Mouse (Mus musculus): ENCODE data around the gene Prmt2. TPM values are rescaled to one million over a fixed set of nuclear protein-coding genes. Genes with fewer than 3 reads are reported as not detected.

Prmt2 gene
- polyA plus RNA-seq, 1 experiment from 2014 or later, result 60.4 TPM

DNA sequence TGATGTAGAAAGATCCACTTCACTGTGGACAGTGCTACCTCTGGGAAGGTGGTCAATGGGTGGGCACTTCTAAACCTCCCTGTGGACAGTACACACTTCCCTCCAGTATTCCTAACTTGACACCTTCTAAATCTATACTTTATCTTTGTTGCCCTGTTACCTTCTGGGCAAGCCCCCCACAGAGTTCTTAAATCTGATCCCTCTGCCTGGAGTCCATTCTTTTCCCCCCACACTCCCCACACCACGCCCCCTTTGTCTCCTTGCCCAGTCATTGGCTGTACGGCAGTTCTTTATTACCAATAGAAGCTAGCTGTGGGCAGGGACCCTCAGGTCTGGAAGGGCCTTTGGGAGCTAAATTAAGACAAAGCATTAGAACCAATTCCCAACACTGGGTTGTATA is 7.4 kb upstream of the Prmt2 start:
- Histone ChIP-seq H3K9me3 (replicated peaks; ENCODE audit: control insufficient read depth, low read length) (no peaks in the 10 kb centered on the region), H3K9ac (ENCODE audit: low read length) (no peak overlapping the region), H3K27me3 (ENCODE audit: control insufficient read depth, insufficient read depth, low read length) (no peaks in the 10 kb centered on the region), H3K4me1 (ENCODE audit: control insufficient read depth, insufficient read depth, low read length) (no peaks in the 10 kb centered on the region), H3K27ac (ENCODE audit: low read length) (no peak overlapping the region), H3K36me3 (ENCODE audit: control insufficient read depth, insufficient read depth) (no peaks in the 10 kb centered on the region), H3K4me2 (ENCODE audit: low read depth, low read length) (no peak overlapping the region), H3K4me3 (ENCODE audit: low read length) (no peak overlapping the region)
- WGBS, result 71% methylated on average over 2 of the region's 2 CpGs
- ATAC-seq (replicated peaks; ENCODE audit: extremely low read depth, insufficient read depth, low FRiP score), result no peak

DNA sequence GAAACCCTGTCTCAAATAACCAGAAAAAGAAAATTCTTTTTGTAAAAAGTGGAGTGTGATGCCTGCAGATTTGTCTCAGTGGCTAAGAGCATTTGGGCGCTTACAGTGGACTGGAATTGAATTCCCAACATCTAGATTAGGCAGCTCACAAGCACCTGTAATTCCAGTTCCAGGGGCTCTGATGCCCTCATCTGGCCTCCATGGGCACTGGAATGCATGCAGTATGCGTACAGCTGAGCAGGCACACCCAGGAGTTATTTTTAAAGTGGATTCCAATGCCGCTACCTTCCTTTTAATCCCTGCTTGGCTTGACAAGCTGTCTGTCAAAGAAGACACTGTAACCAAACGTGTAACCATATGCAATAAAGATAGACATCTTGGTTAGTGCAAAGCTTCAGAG is 1.7 kb upstream of the Prmt2 start:
- Histone ChIP-seq H3K4me2 (ENCODE audit: low read depth, low read length) (no peak overlapping the region), H3K27ac (ENCODE audit: low read length) (no peak overlapping the region), H3K4me1 (ENCODE audit: control insufficient read depth, insufficient read depth, low read length) (peaks cover 17% of the 10 kb centered on the region), H3K9ac (ENCODE audit: low read length) (no peak overlapping the region), H3K36me3 (ENCODE audit: control insufficient read depth, insufficient read depth) (no peaks in the 10 kb centered on the region), H3K27me3 (ENCODE audit: control insufficient read depth, insufficient read depth, low read length) (no peaks in the 10 kb centered on the region), H3K4me3 (ENCODE audit: low read length) (no peak overlapping the region), H3K9me3 (replicated peaks; ENCODE audit: control insufficient read depth, low read length) (no peaks in the 10 kb centered on the region)
- 41% methylated on average over 4 of the region's 4 CpGs for WGBS
- ATAC-seq (replicated peaks; ENCODE audit: extremely low read depth, insufficient read depth, low FRiP score), result no peak

DNA sequence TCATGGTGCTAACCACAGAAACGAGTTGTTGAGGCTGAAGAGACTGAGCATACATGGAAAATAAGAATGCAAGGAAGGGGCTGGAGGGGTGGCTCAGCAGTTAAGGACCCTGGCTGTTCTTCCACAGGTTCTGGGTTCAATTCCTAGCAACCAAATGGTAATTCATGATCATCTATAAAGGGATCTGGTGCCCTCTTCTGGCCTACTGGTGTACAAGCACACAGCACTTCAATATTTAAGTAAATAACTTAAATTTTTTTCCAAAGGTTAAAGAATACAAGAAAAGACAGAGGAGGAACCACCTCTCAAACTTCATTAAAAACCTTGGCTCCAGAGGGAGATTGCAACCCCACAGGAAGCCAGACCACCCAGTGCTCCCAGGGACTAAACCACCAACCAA is 8.0 kb downstream of the Prmt2 start:
- 62% methylated on average over 1 of the region's 1 CpGs for WGBS
- no peaks in the 10 kb centered on the region for H3K9me3 ChIP-seq (replicated peaks; ENCODE audit: control insufficient read depth, low read length)
- no peak for ATAC-seq (replicated peaks; ENCODE audit: extremely low read depth, insufficient read depth, low FRiP score)
- H3K36me3 ChIP-seq (ENCODE audit: control insufficient read depth, insufficient read depth), result peaks cover 8% of the 10 kb centered on the region; the same call in 1 of the 2 replicates
- H3K4me3 ChIP-seq (ENCODE audit: low read length), result no peak overlapping the region
- H3K4me1 ChIP-seq (ENCODE audit: control insufficient read depth, insufficient read depth, low read length), result no peaks in the 10 kb centered on the region
- H3K4me2 ChIP-seq (ENCODE audit: low read depth, low read length), result no peak overlapping the region
- no peaks in the 10 kb centered on the region for H3K27me3 ChIP-seq (ENCODE audit: control insufficient read depth, insufficient read depth, low read length)
- no peak overlapping the region for H3K9ac ChIP-seq (ENCODE audit: low read length)
- H3K27ac ChIP-seq (ENCODE audit: low read length), result no peak overlapping the region

DNA sequence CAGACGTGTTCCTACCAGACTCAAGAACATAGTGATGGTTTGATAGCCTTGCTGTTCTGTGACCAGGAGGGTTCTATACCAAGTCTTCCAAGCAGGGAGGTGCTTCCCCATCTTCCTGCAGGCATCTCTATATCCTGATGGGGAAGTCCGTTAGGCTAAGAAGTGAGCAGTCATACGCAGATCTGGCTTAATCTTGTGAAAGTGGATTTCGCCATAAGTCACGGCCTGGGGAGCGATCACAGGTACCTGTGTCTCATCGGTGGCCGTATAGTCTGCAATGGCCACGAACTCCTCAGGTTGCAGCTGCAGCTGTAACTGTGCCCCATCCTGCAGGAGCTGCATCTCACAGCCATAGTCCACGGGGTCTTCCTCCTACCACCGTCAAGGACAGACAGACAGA is 11.7 kb downstream of the Prmt2 start:
- 93% methylated on average over 11 of the region's 11 CpGs for WGBS
- H3K27me3 ChIP-seq (ENCODE audit: control insufficient read depth, insufficient read depth, low read length), result no peaks in the 10 kb centered on the region
- H3K27ac ChIP-seq (ENCODE audit: low read length), result no peak overlapping the region
- H3K9ac ChIP-seq (ENCODE audit: low read length), result no peak overlapping the region
- H3K9me3 ChIP-seq (replicated peaks; ENCODE audit: control insufficient read depth, low read length), result no peaks in the 10 kb centered on the region
- H3K4me1 ChIP-seq (ENCODE audit: control insufficient read depth, insufficient read depth, low read length), result no peaks in the 10 kb centered on the region
- peaks cover 26% of the 10 kb centered on the region for H3K36me3 ChIP-seq (ENCODE audit: control insufficient read depth, insufficient read depth)
- H3K4me3 ChIP-seq (ENCODE audit: low read length), result no peak overlapping the region
- ATAC-seq (replicated peaks; ENCODE audit: extremely low read depth, insufficient read depth, low FRiP score), result no peak
- H3K4me2 ChIP-seq (ENCODE audit: low read depth, low read length), result no peak overlapping the region

DNA sequence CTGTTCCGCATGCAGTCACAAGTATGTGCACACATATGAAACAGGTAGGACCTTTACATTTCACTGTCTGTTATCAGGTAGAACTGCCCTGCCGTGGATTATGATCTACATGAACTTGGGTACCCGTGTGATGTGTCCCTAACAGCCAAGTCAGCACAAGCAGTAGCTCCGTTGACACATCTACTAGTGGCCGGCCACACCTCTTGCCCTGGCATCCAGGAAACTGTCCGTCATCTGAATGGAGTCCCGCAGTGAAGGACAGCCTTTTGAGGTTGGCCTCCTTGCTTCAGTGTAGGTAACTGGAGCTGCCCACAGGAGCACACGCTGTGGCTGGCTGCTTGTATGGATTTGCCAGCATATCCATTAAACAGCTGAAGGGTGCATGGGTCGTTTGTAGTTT is 19.4 kb downstream of the Prmt2 start:
- H3K27me3 ChIP-seq (ENCODE audit: control insufficient read depth, insufficient read depth, low read length), result no peaks in the 10 kb centered on the region
- H3K27ac ChIP-seq (ENCODE audit: low read length), result no peak overlapping the region
- WGBS, result 69% methylated on average over 9 of the region's 9 CpGs
- H3K9me3 ChIP-seq (replicated peaks; ENCODE audit: control insufficient read depth, low read length), result peaks cover 12% of the 10 kb centered on the region
- no peak for ATAC-seq (replicated peaks; ENCODE audit: extremely low read depth, insufficient read depth, low FRiP score)
- H3K4me2 ChIP-seq (ENCODE audit: low read depth, low read length), result no peak overlapping the region
- H3K36me3 ChIP-seq (ENCODE audit: control insufficient read depth, insufficient read depth), result peaks cover 55% of the 10 kb centered on the region
- no peaks in the 10 kb centered on the region for H3K4me1 ChIP-seq (ENCODE audit: control insufficient read depth, insufficient read depth, low read length)
- H3K4me3 ChIP-seq (ENCODE audit: low read length), result no peak overlapping the region
- H3K9ac ChIP-seq (ENCODE audit: low read length), result no peak overlapping the region

DNA sequence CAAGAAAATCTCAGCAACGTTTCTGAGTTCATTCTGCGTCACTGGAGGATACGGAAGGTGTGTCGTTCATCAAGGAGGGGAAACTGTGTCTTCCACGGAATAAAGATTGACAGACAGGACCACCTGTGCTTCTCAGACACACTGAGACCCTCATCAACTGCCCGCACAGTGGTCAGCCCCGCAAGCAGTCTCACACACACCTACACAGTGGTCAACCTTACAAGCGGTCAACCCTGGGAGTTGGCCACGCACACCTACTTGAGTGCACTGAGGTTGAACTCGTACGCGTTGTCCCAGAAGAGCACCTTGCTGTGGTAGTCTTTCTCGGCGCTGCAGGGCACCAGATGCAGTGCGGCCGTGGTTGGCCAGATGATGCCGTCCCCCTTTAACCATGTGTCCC is 20.6 kb downstream of the Prmt2 start:
- no peak overlapping the region for H3K4me3 ChIP-seq (ENCODE audit: low read length)
- H3K27ac ChIP-seq (ENCODE audit: low read length), result no peak overlapping the region
- no peak overlapping the region for H3K4me2 ChIP-seq (ENCODE audit: low read depth, low read length)
- H3K4me1 ChIP-seq (ENCODE audit: control insufficient read depth, insufficient read depth, low read length), result no peaks in the 10 kb centered on the region
- peaks cover 48% of the 10 kb centered on the region for H3K36me3 ChIP-seq (ENCODE audit: control insufficient read depth, insufficient read depth)
- WGBS, result 96% methylated on average over 17 of the region's 17 CpGs
- peaks cover 12% of the 10 kb centered on the region for H3K9me3 ChIP-seq (replicated peaks; ENCODE audit: control insufficient read depth, low read length)
- H3K27me3 ChIP-seq (ENCODE audit: control insufficient read depth, insufficient read depth, low read length), result no peaks in the 10 kb centered on the region
- no peak overlapping the region for H3K9ac ChIP-seq (ENCODE audit: low read length)
- ATAC-seq (replicated peaks; ENCODE audit: extremely low read depth, insufficient read depth, low FRiP score), result no peak

DNA sequence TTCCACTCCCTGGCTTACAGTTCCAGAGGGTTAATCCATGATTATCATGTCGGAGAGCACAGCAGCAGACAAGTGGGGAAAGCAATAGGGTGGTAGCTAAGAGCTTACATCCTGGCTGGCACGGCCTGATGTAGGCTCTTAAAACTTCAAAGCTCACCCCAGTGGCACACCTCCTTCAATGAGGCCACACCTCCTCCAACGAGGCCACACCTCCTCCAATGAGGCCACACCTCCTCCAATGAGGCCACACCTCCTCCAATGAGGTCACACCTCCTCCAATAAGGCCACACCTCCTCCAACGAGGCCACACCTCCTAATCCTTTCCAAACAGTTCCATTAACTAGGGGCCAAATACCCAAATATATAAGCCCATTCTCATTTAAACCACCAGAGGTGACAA is 23.5 kb downstream of the Prmt2 start:
- H3K4me3 ChIP-seq (ENCODE audit: low read length), result no peak overlapping the region
- no peak overlapping the region for H3K27ac ChIP-seq (ENCODE audit: low read length)
- H3K4me1 ChIP-seq (ENCODE audit: control insufficient read depth, insufficient read depth, low read length), result no peaks in the 10 kb centered on the region
- H3K4me2 ChIP-seq (ENCODE audit: low read depth, low read length), result no peak overlapping the region
- ATAC-seq (replicated peaks; ENCODE audit: extremely low read depth, insufficient read depth, low FRiP score), result no peak
- peaks cover 12% of the 10 kb centered on the region for H3K9me3 ChIP-seq (replicated peaks; ENCODE audit: control insufficient read depth, low read length)
- no peak overlapping the region for H3K9ac ChIP-seq (ENCODE audit: low read length)
- WGBS, result 86% methylated on average over 4 of the region's 4 CpGs
- peaks cover 46% of the 10 kb centered on the region for H3K36me3 ChIP-seq (ENCODE audit: control insufficient read depth, insufficient read depth)
- no peaks in the 10 kb centered on the region for H3K27me3 ChIP-seq (ENCODE audit: control insufficient read depth, insufficient read depth, low read length)

DNA sequence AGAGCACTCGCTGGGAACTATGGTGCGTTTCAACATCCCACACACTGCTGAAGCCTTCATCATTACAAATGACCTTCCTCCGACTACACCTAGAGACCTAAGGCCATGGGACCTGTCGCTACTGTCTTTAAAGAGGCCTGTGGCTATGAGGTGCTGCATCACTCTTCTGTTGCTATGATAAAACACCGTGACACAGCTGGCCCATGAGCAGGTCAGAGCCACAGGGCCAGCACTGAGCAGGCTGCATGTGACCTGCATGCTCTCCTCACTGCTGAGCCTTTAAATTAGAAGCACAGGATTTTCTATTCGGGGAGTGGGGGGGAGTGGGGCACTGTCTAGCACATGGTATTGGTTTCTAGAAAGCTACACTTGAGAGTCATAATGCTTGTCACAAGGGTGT is 25.5 kb downstream of the Prmt2 start:
- 79% methylated on average over 6 of the region's 6 CpGs for WGBS

DNA sequence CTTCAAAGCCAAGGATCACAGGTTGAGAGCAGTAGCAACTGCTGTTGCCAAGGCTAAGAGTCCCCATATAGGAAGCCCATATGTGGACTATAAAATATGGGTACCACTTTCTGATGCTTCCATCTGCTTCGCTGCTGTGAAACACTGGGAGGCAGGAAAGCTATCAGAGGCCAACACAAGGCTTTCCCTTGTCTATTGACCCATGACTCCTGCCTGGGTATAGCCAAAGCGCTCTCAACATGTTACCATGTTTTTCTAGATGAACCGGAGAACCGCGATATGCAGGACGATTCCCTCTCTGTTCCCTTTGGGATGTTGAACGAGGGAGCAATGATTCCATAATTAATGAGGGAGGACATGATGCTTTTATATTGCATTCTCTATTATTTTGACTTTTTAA is 26.9 kb downstream of the Prmt2 start:
- 95% methylated on average over 7 of the region's 7 CpGs for WGBS
- Histone ChIP-seq H3K4me2 (ENCODE audit: low read depth, low read length) (no peak overlapping the region), H3K9me3 (replicated peaks; ENCODE audit: control insufficient read depth, low read length) (peaks cover 12% of the 10 kb centered on the region), H3K27me3 (ENCODE audit: control insufficient read depth, insufficient read depth, low read length) (no peaks in the 10 kb centered on the region), H3K9ac (ENCODE audit: low read length) (no peak overlapping the region), H3K4me3 (ENCODE audit: low read length) (no peak overlapping the region), H3K27ac (ENCODE audit: low read length) (no peak overlapping the region), H3K36me3 (ENCODE audit: control insufficient read depth, insufficient read depth) (peaks cover 50% of the 10 kb centered on the region), H3K4me1 (ENCODE audit: control insufficient read depth, insufficient read depth, low read length) (no peaks in the 10 kb centered on the region)
- ATAC-seq (replicated peaks; ENCODE audit: extremely low read depth, insufficient read depth, low FRiP score), result no peak

More for the DNA sequence above, 25.5 kb downstream of the Prmt2 start:
- Histone ChIP-seq H3K4me2 (ENCODE audit: low read depth, low read length) (no peak overlapping the region), H3K9me3 (replicated peaks; ENCODE audit: control insufficient read depth, low read length) (peaks cover 12% of the 10 kb centered on the region), H3K4me1 (ENCODE audit: control insufficient read depth, insufficient read depth, low read length) (no peaks in the 10 kb centered on the region), H3K4me3 (ENCODE audit: low read length) (no peak overlapping the region), H3K27me3 (ENCODE audit: control insufficient read depth, insufficient read depth, low read length) (no peaks in the 10 kb centered on the region), H3K27ac (ENCODE audit: low read length) (no peak overlapping the region), H3K36me3 (ENCODE audit: control insufficient read depth, insufficient read depth) (peaks cover 54% of the 10 kb centered on the region), H3K9ac (ENCODE audit: low read length) (no peak overlapping the region)
- no peak for ATAC-seq (replicated peaks; ENCODE audit: extremely low read depth, insufficient read depth, low FRiP score)

DNA sequence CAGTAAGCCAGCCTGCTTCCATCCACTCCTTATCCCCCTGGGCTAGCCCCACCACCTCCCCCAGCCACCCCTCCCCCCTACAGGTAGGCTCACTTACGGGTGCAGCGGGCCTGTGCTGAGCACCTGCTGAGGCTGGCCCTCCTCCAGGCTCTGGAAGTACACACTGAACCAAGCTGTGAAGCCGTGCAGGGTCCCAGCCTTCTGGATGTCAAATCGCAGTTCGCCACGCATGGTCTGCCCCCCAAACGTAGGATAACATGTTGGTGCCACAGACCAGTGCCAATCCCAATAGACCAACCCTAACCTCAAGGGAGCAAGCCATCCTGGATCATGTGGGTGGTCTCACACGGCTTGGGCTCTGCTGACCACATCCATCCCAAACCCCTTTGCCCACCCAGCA is 28.4 kb downstream of the Prmt2 start:
- Histone ChIP-seq H3K9ac (ENCODE audit: low read length) (no peak overlapping the region), H3K4me2 (ENCODE audit: low read depth, low read length) (no peak overlapping the region), H3K4me3 (ENCODE audit: low read length) (no peak overlapping the region), H3K36me3 (ENCODE audit: control insufficient read depth, insufficient read depth) (peaks cover 34% of the 10 kb centered on the region), H3K4me1 (ENCODE audit: control insufficient read depth, insufficient read depth, low read length) (no peaks in the 10 kb centered on the region), H3K9me3 (replicated peaks; ENCODE audit: control insufficient read depth, low read length) (no peaks in the 10 kb centered on the region; the same call in 1 of the 2 replicates), H3K27me3 (ENCODE audit: control insufficient read depth, insufficient read depth, low read length) (no peaks in the 10 kb centered on the region), H3K27ac (ENCODE audit: low read length) (no peak overlapping the region)
- no peak for ATAC-seq (replicated peaks; ENCODE audit: extremely low read depth, insufficient read depth, low FRiP score)
- WGBS, result 85% methylated on average over 8 of the region's 8 CpGs

All from heart, embryonic 16.5 days (tissue).